Mouse (Mus musculus) small intestine, adult 2 months (tissue): Measurements from ENCODE around the gene Entpd3.

Source experiments
- CTCF ChIP-seq: fragments of 200-500 bp; IDR thresholded peaks from 2 replicates; pipeline ENCODE4 v1.5.1; 2012; ENCODE audit warnings: low read depth, mild to moderate bottlenecking, control low read depth, inconsistent platforms, low read length, moderate library complexity, mixed read lengths; ENCODE audit not compliant: insufficient replicate concordance, insufficient read length; ENCODE audit errors: extremely low read depth
- POLR2A ChIP-seq: fragments of 200-500 bp; IDR thresholded peaks from 2 replicates; pipeline ENCODE4 v1.6.1; 2012; ENCODE audit warnings: low read depth, mild to moderate bottlenecking, control low read depth, inconsistent platforms, low read length, moderate library complexity

- TF ChIP-seq CTCF, result no peak
- TF ChIP-seq POLR2A, result no peak
These were observed 64.3 kb downstream of the Entpd3 start for GRCm38 (mm10) chr9:120603956-120604355.
